Mouse (Mus musculus) small intestine, adult 2 months (tissue): ENCODE results near the gene Cadps2. TPM values are rescaled to one million over a fixed set of nuclear protein-coding genes. Genes with fewer than 3 reads are reported as not detected.

Source experiments
- H3K27ac ChIP-seq: fragments of 200-500 bp; 2 replicates; pipeline ENCODE4 v1.5.1; 2012; ENCODE audit warnings: low read depth, low read length, control low read depth, inconsistent platforms; ENCODE audit not compliant: insufficient read depth
- H3K27me3 ChIP-seq: fragments of 200-500 bp; 2 replicates; pipeline ENCODE4 v1.6.1; 2012; ENCODE audit warnings: mild to moderate bottlenecking, moderate library complexity, low read length, inconsistent platforms; ENCODE audit not compliant: control insufficient read depth, insufficient read depth
- H3K36me3 ChIP-seq: fragments of 200-500 bp; 2 replicates; pipeline ENCODE4 v1.6.1; 2012; ENCODE audit warnings: mild to moderate bottlenecking, low read length, control low read depth, inconsistent platforms; ENCODE audit not compliant: control insufficient read depth, insufficient read depth
- H3K4me1 ChIP-seq: fragments of 200-500 bp; 2 replicates; pipeline ENCODE4 v1.6.1; 2012; ENCODE audit warnings: low read length, inconsistent platforms, mixed read lengths; ENCODE audit not compliant: control insufficient read depth, insufficient read depth, insufficient read length
- H3K4me3 ChIP-seq: fragments of 200-500 bp; 2 replicates; pipeline ENCODE4 v1.5.1; 2012; ENCODE audit warnings: low read depth, mild to moderate bottlenecking, control low read depth, inconsistent platforms, low read length, moderate library complexity
- CTCF ChIP-seq: fragments of 200-500 bp; IDR thresholded peaks from 2 replicates; pipeline ENCODE4 v1.5.1; 2012; ENCODE audit warnings: low read depth, mild to moderate bottlenecking, control low read depth, inconsistent platforms, low read length, moderate library complexity, mixed read lengths; ENCODE audit not compliant: insufficient replicate concordance, insufficient read length; ENCODE audit errors: extremely low read depth
- POLR2A ChIP-seq: fragments of 200-500 bp; IDR thresholded peaks from 2 replicates; pipeline ENCODE4 v1.6.1; 2012; ENCODE audit warnings: low read depth, mild to moderate bottlenecking, control low read depth, inconsistent platforms, low read length, moderate library complexity
- WGBS: fragments of 180-500 bp; shearing (Covaris S2); methylation state at CpG from one replicate; pipeline ENCODE4 v1.1.7; 2018; 5-methylcytosine and 5-hydroxymethylcytosine counted together
- polyA plus RNA-seq: library from polyadenylated mRNA; depleted of rRNA; stranded (reverse); fragments of >200 nt; gene quantifications from 2 replicates; pipeline ENCODE4 v1.2.3, GENCODE M21; 2012

Gene Cadps2
- polyA plus RNA-seq, 1 experiment = 3.6 TPM

DNA sequence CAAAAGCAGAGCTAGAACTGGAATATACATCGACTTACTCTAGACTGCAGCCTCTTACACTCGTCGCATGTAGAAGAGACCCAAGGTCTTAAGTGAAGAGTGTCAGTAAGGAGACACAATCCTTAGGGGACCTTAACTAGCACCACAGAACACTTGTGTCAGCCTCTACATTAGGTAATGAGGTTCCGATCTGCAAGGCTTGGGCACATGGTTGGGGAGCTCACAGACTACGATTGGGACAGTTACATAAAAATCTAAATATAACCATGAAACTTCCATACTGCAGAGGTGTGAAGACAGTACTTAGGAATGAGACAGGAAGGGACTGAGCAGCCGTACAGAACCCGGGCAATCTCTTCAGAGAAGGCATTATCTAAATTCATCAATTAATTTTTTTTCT, 27.1 kb upstream of the Cadps2 start:
- no peaks in the 10 kb centered on the region for H3K36me3 ChIP-seq
- no peak overlapping the region for H3K27ac ChIP-seq
- no peaks in the 10 kb centered on the region for H3K27me3 ChIP-seq
- H3K4me1 ChIP-seq = no peaks in the 10 kb centered on the region
- TF ChIP-seq CTCF = no peak
- 91% methylated on average over 7 of the region's 7 CpGs for WGBS
- no peak overlapping the region for H3K4me3 ChIP-seq

DNA sequence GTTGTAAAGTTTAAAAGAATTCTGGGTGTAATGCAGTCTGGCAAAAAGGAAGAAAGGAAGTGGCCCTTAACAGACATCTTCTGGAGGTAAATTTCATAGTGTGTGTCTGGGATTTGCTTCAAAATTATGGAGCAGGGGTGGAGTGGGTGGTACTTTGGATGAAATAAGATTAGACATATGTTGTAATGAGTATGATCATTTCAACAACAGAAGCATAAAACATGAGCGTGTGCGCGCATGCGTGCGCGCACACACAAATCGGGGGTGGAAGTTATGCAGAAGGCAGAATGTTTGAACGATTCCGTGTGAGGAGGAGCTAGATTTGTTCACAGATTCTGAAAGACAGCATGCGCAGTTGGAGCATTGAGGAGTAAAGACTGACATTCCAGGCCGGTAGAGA, 14.2 kb upstream of the Cadps2 start:
- H3K4me1 ChIP-seq = no peaks in the 10 kb centered on the region
- no peaks in the 10 kb centered on the region for H3K27me3 ChIP-seq
- WGBS = 92% methylated on average over 11 of the region's 11 CpGs
- H3K36me3 ChIP-seq = no peaks in the 10 kb centered on the region
- TF ChIP-seq POLR2A (no peak), CTCF (no peak)
- no peak overlapping the region for H3K27ac ChIP-seq
- H3K4me3 ChIP-seq = no peak overlapping the region

DNA sequence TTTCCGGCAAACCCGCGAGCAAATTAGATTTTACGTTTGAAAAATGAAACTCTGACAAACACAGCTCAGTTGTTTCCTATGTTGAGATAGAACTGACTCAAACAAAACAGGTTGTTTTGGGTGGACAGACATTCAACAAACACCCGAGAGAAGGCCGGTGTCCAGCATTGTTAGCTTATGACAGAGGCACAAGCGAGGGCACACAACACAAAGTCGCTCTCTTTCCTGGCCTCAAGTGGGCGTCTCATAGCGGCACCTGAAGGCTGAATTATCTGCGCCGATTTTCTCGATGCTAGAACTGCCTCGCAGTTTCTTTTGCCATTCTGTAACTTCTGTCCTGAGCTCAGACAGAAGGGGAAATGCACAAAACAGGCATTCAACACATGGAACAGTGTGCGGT, 780 bp upstream of the Cadps2 start:
- Histone ChIP-seq H3K27me3 (no peaks in the 10 kb centered on the region), H3K27ac (no peak overlapping the region), H3K4me3 (peak overlapping the region; percentile 97), H3K4me1 (no peaks in the 10 kb centered on the region), H3K36me3 (no peaks in the 10 kb centered on the region)
- TF ChIP-seq POLR2A = no peak
- WGBS = under 1% methylated on average over 15 of the region's 15 CpGs

DNA sequence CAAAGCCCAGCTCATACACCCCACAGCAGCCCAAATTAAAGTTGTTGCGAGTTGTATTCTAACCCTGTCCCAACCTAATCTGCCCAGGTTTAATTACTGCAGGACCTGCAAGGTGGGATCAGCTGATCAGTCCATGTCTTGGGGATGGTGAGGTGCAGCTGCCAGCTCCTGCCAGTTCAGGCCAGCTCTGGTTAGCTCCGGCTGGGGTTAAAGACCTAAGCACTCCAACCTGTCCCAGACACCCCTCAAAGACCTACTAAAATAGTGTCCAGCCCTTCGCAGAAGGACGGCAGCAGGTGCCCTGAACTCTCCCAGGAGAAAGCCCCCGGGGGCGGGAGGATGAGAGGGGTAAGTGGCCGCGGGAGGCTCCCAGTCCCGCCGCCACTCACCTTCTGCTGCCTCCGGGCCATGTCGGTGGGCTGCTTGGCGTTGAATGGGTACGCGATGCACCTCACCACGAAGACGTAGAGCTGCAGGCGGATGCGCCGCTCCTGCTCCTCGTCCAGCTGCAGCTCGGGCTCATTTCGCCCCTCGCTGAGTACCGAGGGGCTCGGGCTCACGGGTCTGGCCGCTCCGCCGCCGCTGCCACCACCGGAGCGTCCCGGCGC, 716 bp downstream of the Cadps2 start:
- WGBS = 2% methylated on average over 35 of the region's 35 CpGs
- Histone ChIP-seq H3K36me3 (no peaks in the 10 kb centered on the region), H3K4me3 (peak overlapping the region; percentile 97), H3K4me1 (no peaks in the 10 kb centered on the region), H3K27ac (peak overlapping the region; percentile 82), H3K27me3 (no peaks in the 10 kb centered on the region)
- TF ChIP-seq POLR2A = no peak
- TF ChIP-seq CTCF = no peak

DNA sequence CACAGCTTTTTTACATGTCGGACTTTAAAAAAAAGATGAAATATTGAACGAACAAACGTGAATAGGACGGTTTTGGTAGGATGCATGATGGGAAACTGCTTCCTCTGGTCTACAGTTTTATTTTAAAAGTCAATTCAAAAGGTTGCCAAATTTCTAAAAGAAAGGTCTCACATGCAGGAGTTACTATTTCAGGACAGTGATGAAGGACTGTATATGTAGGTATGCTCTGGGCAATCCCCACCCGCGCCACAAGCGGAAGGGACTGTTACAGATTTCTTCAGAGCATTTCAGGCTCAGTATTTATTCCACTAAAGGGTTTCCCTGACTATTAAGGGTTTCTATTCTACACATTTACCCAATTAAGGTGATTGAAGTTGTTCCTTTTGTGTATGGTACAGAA, 1.6 kb downstream of the Cadps2 start:
- no peaks in the 10 kb centered on the region for H3K4me1 ChIP-seq
- no peak for TF ChIP-seq POLR2A
- no peak for TF ChIP-seq CTCF
- WGBS = 95% methylated on average over 7 of the region's 7 CpGs
- no peak overlapping the region for H3K4me3 ChIP-seq
- no peak overlapping the region for H3K27ac ChIP-seq
- no peaks in the 10 kb centered on the region for H3K36me3 ChIP-seq
- H3K27me3 ChIP-seq = no peaks in the 10 kb centered on the region

DNA sequence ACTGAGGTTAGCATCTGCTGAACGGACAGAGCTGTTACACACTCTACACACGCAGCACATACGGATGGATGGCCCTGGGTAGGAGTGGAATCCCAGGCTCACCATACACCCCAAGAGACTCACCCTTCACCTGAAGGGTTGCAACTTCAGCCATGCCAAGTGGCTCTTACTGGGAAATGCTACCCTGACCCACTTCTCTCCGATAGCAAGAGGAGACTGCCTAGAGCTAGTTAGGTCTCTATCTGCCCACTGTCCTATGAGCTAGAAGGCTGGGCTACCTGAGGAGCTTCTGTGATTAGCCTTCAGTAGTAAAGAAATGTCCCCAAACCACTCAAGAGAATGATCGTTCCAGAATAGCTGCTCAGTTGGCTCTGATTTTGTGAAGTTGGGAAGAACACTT, 2.1 kb downstream of the Cadps2 start:
- no peak overlapping the region for H3K27ac ChIP-seq
- no peaks in the 10 kb centered on the region for H3K36me3 ChIP-seq
- TF ChIP-seq CTCF (no peak), POLR2A (no peak)
- 86% methylated on average over 5 of the region's 5 CpGs for WGBS
- no peaks in the 10 kb centered on the region for H3K4me1 ChIP-seq
- no peak overlapping the region for H3K4me3 ChIP-seq
- H3K27me3 ChIP-seq = no peaks in the 10 kb centered on the region

DNA sequence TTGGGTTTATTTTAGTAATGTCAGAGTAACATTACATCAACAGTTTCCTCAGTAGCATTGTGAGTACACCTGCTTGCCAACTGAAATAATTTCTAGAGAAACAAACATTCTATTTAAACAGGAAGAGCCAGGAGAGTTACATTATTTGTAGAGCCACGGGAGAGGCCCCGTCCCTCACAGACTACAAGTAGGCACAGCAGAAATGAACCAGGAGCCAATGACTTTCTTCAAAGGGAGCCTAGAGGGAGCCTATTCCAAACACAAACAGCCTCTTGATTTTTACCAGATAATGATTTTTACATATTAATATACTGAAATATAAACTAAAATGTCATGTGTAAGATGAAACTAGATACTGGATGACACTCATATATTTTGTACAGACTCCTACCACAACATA, 2.5 kb downstream of the Cadps2 start:
- Histone ChIP-seq H3K4me1 (no peaks in the 10 kb centered on the region), H3K36me3 (no peaks in the 10 kb centered on the region), H3K27me3 (no peaks in the 10 kb centered on the region), H3K4me3 (no peak overlapping the region), H3K27ac (no peak overlapping the region)
- no peak for TF ChIP-seq CTCF
- TF ChIP-seq POLR2A = no peak
- 33% methylated on average over 2 of the region's 2 CpGs for WGBS

DNA sequence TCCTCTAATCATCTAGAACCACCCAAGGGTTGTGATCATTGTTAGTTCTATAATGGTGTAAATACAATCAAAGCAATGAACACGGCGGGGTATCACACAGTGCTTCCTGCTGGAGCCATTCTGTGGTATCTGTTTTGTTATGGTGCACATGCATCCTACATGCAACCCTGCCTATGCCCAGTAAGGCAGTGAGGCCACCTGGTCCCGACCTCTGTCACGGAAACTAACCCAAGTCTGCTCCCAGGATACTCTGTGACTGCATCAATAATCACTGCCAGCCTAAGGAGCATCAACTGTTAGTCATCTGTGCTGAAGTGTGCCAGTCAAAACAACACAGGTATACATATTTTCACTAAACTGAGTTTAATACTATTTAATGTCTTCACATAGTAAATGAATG, 3.7 kb downstream of the Cadps2 start:
- TF ChIP-seq CTCF (no peak), POLR2A (no peak)
- H3K36me3 ChIP-seq = no peaks in the 10 kb centered on the region
- H3K4me1 ChIP-seq = no peaks in the 10 kb centered on the region
- no peaks in the 10 kb centered on the region for H3K27me3 ChIP-seq
- H3K27ac ChIP-seq = no peak overlapping the region
- 87% methylated on average over 4 of the region's 4 CpGs for WGBS
- H3K4me3 ChIP-seq = no peak overlapping the region
